Mouse (Mus musculus): ENCODE data around the gene Ssbp2. TPM values are rescaled to one million over a fixed set of nuclear protein-coding genes. Genes with fewer than 3 reads are reported as not detected.

The Ssbp2 gene
- 8.6 and 9.4 TPM in 2 replicates for polyA plus RNA-seq (2012; rRNA removed)

DNA sequence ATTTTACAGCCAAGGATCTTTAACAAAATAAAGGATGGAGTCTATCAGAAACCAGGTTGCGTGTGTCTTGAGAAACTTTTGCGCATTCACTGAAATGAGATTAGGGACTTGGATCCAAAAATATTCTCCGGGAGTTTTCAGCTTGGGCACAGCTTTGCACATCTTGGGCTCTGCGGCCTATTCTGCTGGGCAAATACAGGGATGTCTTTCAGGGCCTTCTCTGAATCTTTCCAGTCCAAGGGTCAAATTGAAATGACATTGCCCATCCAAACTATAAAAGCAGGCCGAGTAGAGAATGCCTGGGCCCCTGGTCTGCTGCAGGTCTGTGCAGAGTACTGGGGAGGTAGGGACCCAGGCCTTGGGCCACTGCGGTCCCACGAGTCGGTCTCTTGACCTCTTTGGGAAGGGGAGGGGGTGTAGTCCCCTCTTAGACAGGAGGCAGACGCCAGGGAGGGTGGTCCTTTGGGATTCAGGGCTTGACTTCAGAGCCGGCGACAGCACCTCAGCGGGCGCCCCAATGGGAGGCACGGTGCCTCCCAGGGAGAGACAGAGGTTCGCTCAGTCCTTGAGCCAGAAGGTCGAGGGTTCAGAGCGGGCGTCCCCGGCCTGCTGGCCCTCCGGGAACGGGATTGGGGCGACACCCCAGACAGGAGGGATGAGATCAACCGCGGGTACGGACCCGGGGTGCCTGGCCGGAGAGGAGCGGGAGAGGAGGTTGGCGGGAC, at the start of gene Ssbp2:
Gene Ssbp2 (plus strand): TSS at position 388 of the 725 bp plus-strand sequence.

DNA sequence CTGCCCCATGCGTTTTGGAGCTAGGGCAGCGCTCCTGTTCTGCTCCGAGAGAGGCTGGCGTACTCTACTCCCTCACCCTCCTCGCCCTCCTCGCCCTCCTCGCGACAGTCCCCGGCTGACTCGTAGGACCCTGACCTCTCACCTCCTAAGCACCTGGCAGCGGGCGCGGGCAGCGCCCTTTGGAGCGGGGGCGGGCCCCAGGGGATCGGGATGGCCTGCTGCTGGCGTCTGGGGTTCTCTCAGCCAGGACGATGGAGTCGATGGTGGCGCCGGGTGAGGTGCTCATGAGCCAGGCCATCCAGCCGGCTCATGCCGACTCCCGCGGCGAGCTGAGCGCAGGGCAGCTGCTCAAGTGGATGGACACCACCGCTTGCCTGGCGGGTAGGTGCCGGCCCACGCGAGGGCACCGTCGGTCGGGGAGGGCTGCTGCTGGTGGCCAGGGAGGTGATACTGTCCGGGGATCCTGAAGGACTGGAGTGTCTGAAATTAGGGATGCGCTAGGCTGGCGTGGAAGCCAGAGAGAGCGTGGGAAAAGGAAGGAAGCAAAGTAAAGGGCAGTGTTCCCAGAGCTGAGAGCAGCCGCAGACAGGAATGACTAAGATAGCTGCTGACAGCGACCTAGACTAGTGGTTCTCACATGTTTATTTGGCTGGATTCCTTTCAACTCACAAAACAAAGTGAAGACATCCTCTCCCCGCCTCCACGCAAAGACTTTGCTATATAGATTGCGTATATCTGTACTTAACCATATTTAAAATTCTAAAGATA, 281.4 kb downstream of the Ssbp2 start, which contains the start of gene Acot12:
Gene Acot12 (plus strand): TSS at position 233 of the 768 bp plus-strand sequence.

Other genes with a start within 250 kb of the Ssbp2 start
- 0.57 and 0.70 TPM in 2 replicates for gene Atg10, start 236.3 kb upstream of the Ssbp2 start, polyA plus RNA-seq (2012; rRNA removed)

All from colon, adult 2 months (tissue).